Comparison of ENCODE assay signal across 10 mouse cellular contexts in genomic region chr3:90085281-90085680, GRCm38 (mm10). TPM values are rescaled to one million over a fixed set of nuclear protein-coding genes. Genes with fewer than 3 reads are reported as not detected.
DNase-seq lines count a peak whose midpoint lies in the region; ATAC-seq and TF ChIP-seq lines count a peak whose summit lies in the region.
"Had no signal": no experiment of that assay in that cellular context is flagged by ENCODE, and none has a peak within 500 bp of the region (broad histone marks: within the 10 kb centered on the region; RNA-seq: fewer than 3 reads in every experiment).

No protein-coding gene starts in this region.

- H3K36me3 ChIP-seq in neural tube, embryonic 13.5 days: peaks cover 43% of the 10 kb centered on the region

- no peak for ATAC-seq in neural tube, embryonic 13.5 days (ENCODE audit: low read depth)

- H3K4me1 ChIP-seq in neural tube, embryonic 13.5 days (replicated peaks): peaks cover 52% of the 10 kb centered on the region
- H3K4me1 ChIP-seq in lung, adult 2 months (ENCODE audit: control insufficient read depth, insufficient read depth, low read length): peaks cover 44% of the 10 kb centered on the region

- 88% methylated on average over 6 of the region's 6 CpGs for WGBS in neural tube, embryonic 13.5 days
- 19% methylated on average over 6 of the region's 6 CpGs for WGBS in lung, adult 2 months

- no peak overlapping the region for H3K4me3 ChIP-seq in neural tube, embryonic 13.5 days
- no peak overlapping the region for H3K4me3 ChIP-seq in lung, adult 2 months (replicated peaks; ENCODE audit: extremely low read depth, low read depth, low read length)
- H3K4me3 ChIP-seq: hindbrain, embryonic 15.5 days; liver, embryonic 13.5 days had no signal

- no peak overlapping the region for H3K9ac ChIP-seq in neural tube, embryonic 13.5 days
- H3K9ac ChIP-seq: hindbrain, embryonic 15.5 days; liver, embryonic 13.5 days had no signal

- no peak overlapping the region for H3K4me2 ChIP-seq in neural tube, embryonic 13.5 days
- H3K4me2 ChIP-seq: hindbrain, embryonic 15.5 days had no signal

- TF ChIP-seq POLR2A in lung, adult 2 months (IDR thresholded peaks at IDR 0.05; ENCODE audit: borderline replicate concordance, extremely low read depth, low read depth, low read length): no peak

- peak; percentile 36 to 54 for DNase-seq in adrenal gland, postnatal 36 days
- DNase-seq in adrenal gland, adult 8-10 months: no peak
- DNase-seq in neural tube, embryonic 10.5 days (ENCODE audit: extremely low spot score, low spot score): no peak
- DNase-seq in lung, adult 2 months: peak; percentile 40
- DNase-seq in frontal cortex, postnatal 14 days (ENCODE audit: low spot score in 2 of 2): no peak
- DNase-seq in spleen, postnatal 14 days (ENCODE audit: low spot score in 2 of 2): no peak
- no peak for DNase-seq in ovary, adult 18-20 months (ENCODE audit: low spot score)
- DNase-seq: liver, embryonic 13.5 days had no signal

- no peak for TF ChIP-seq CTCF in lung, adult 2 months (IDR thresholded peaks at IDR 0.05; ENCODE audit: insufficient read depth, low read length)

- 0 out of 2 replicates have a peak overlapping the region, but pooled peaks have one; percentile 33 for H3K27ac ChIP-seq in neural tube, embryonic 13.5 days (replicated peaks)
- H3K27ac ChIP-seq: liver, embryonic 13.5 days had no signal

- H3K9me3 ChIP-seq in neural tube, embryonic 13.5 days: no peaks in the 10 kb centered on the region
- H3K9me3 ChIP-seq: hindbrain, embryonic 15.5 days; liver, embryonic 13.5 days had no signal

- H3K27me3 ChIP-seq in neural tube, embryonic 13.5 days: no peaks in the 10 kb centered on the region
- H3K27me3 ChIP-seq: hindbrain, embryonic 15.5 days; liver, embryonic 13.5 days had no signal

RNA-seq across cellular contexts. Expression of gene Tpm3, which starts 12.8 kb away (rescaled TPM):
- total RNA-seq in adrenal gland, postnatal 36 days (2021): 100 to 1,000 TPM; 183 to 215 TPM
- 100 to 1,000 TPM; 162 to 262 (median 231) TPM for total RNA-seq in adrenal gland, adult 8-10 months (2022)
- 373 and 399 TPM in 2 replicates for polyA plus RNA-seq in neural tube, embryonic 13.5 days (2015; fragmentation: Nextera tagmentation; extraction: Ambion mirVana)
- 133 and 219 TPM in 2 replicates for polyA plus RNA-seq in lung, adult 2 months (2012; rRNA removed)

RNA-seq across cellular contexts. Expression of gene Nup210l, which starts 18.7 kb away (rescaled TPM):
- under 1 TPM; 0.66 TPM for total RNA-seq in adrenal gland, postnatal 36 days (2021)
- 1 to 10 TPM in 1 of 4 experiments, under 1 TPM in 3; 0.35 to 1.1 (median 0.54) TPM for total RNA-seq in adrenal gland, adult 8-10 months (2022)
- polyA plus RNA-seq in neural tube, embryonic 13.5 days (2015; fragmentation: Nextera tagmentation; extraction: Ambion mirVana): 0.28 and 0.29 TPM in 2 replicates
- 0.40 and 0.58 TPM in 2 replicates for polyA plus RNA-seq in lung, adult 2 months (2012; rRNA removed)

RNA-seq across cellular contexts. Expression of gene Ubap2l, which starts 32.9 kb away (rescaled TPM):
- total RNA-seq in adrenal gland, postnatal 36 days (2021): 100 to 1,000 TPM; 146 to 159 TPM
- 100 to 1,000 TPM; 135 to 210 (median 161) TPM for total RNA-seq in adrenal gland, adult 8-10 months (2022)
- polyA plus RNA-seq in neural tube, embryonic 13.5 days (2015; fragmentation: Nextera tagmentation; extraction: Ambion mirVana): 148 and 170 TPM in 2 replicates
- polyA plus RNA-seq in lung, adult 2 months (2012; rRNA removed): 91.9 and 95.2 TPM in 2 replicates

RNA-seq across cellular contexts. Expression of gene 4933434E20Rik, which starts 33.8 kb away (rescaled TPM):
- 10 to 100 TPM; 81.6 to 85.9 TPM for total RNA-seq in adrenal gland, postnatal 36 days (2021)
- total RNA-seq in adrenal gland, adult 8-10 months (2022): 100 to 1,000 TPM in 3 of 4 experiments, 10 to 100 TPM in 1; 88.7 to 119 (median 108) TPM
- 217 and 231 TPM in 2 replicates for polyA plus RNA-seq in neural tube, embryonic 13.5 days (2015; fragmentation: Nextera tagmentation; extraction: Ambion mirVana)
- polyA plus RNA-seq in lung, adult 2 months (2012; rRNA removed): 34.7 and 47.4 TPM in 2 replicates

Comparison
In these comparisons a context has a peak if more than half of its experiments do, and no peak if none do; other contexts are left out.
1. DNase-seq: peak in adrenal gland, postnatal 36 days (2 of 2) and lung, adult 2 months (single experiment); none in adrenal gland, adult 8-10 months (single experiment), neural tube, embryonic 10.5 days (single experiment), frontal cortex, postnatal 14 days (0 of 2), spleen, postnatal 14 days (0 of 2) and ovary, adult 18-20 months (single experiment).